Mouse (Mus musculus): ENCODE data around the gene 4833439L19Rik. TPM values are rescaled to one million over a fixed set of nuclear protein-coding genes. Genes with fewer than 3 reads are reported as not detected.

The 4833439L19Rik gene
- total RNA-seq, 2 experiments from 2014 or later, result 35.2 to 46.8 TPM

DNA sequence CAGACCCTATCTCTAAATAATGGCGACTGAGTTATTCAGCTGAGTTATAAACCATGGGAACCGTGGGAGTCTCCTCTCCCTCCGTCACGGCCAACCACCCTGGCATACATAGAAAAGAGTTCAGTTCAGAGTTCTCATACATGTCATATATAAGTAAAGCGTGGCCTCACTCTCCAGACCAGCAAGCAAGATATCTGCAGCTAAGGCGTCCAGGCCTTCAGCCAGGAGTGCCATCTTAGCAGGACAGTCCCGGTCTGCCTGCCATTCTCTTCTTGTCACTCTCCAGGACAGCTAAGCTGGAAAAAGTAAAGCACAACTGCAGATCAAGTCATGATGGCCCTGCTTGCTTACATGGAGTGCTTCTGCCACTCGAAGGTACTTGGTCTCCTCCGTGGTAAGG lies 9.1 kb downstream of the 4833439L19Rik start:
- ATAC-seq (replicated peaks; ENCODE audit: low FRiP score, low TSS enrichment, poor library complexity, severe bottlenecking), result no peak

DNA sequence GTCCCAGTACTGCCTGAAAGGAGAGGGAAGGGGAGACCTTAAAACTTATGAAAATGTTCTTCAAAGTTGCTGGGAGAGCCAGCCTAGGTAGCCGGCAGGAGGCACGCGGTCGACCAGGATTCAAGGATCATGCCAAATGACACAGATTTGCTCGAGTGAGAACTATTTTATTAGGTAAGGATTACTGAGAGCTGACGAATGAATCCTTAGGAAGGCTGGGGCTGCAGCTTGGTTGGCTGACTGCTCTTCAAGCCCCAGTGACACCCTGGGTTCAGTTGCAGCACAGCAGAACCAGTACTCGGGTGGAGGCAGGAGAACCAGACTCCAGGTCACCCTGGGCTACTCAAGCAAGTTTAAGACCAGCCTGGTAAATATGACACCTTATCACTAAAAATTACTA lies 17.2 kb downstream of the 4833439L19Rik start:
- ATAC-seq (replicated peaks; ENCODE audit: low FRiP score, low TSS enrichment, poor library complexity, severe bottlenecking), result no peak

DNA sequence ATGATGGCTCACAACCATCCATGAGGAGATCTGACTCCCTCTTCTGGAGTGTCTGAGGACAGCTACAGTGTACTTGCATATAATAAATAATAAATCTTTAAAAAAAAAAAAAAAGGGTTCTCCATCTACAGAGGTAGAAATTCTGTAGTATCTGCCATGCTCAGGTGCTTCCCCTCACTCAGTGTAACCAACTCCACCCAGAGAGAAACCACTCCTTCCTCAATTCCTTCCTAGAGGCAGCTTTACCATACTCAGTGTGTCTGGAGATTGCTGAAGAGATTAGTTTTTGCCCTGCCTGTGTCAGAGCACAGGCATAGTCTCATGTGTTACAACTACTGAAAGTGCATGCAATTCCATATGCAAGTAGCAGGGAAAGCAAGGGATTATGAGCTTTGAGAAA lies 33.1 kb downstream of the 4833439L19Rik start:
- no peak for ATAC-seq (replicated peaks; ENCODE audit: low FRiP score, low TSS enrichment, poor library complexity, severe bottlenecking)

DNA sequence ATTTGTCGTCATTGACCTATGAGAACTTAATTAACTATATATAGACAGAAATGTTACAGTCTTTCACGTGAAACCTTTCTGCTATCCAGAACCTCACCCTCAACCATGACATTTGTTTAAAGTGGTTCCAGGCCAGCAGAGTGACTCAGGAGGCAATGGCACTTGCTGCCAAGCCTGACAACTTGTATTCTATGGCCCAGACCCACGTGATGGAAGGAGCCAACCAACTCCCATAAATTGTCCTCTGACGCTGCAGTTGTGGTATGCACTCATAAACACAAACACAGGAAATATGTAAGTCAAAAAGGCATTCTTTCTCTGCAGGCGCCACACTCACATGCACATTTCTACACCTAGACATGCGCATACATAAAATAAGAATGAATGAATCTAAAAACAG lies 38.1 kb downstream of the 4833439L19Rik start:
- ATAC-seq (replicated peaks; ENCODE audit: low FRiP score, low TSS enrichment, poor library complexity, severe bottlenecking), result no peak

DNA sequence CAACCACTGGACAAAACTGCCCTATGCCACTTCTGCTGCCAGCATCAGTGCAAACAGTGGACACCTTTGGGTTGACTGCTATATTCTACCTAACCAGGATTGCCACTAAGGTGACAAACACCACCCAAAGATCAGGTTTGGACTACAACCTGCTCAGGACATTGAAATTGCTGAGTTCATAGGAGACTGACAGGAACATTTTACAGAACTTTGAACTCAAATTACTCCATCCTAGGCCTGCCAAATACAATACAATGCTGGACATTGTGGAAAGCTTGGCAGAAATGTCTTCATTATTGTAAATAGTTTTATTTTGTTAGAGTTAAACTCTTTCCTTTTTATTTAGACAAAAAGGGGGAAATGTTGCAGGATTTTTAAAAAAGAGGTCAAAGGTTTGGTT lies 44.1 kb downstream of the 4833439L19Rik start:
- no peak for ATAC-seq (replicated peaks; ENCODE audit: low FRiP score, low TSS enrichment, poor library complexity, severe bottlenecking)

DNA sequence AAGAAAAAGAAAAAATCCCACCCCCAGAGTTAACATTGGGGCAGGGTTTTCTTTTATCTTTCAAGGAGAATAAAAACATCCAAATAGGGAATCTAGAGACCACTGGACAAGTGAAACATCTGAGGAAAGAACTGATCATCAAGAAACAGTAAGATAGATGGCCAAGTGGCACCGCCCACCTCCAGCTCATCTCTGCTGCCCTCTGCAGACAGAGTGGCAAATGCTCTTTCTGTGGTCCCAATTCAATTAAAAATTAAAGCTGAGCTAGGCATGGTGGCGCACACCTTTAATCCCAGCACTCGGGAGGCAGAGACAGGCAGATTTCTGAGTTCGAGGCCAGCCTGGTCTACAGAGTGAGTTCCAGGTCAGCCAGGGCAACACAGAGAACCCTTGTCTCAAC lies 45.0 kb downstream of the 4833439L19Rik start:
- peak; percentile 81 for ATAC-seq (replicated peaks; ENCODE audit: low FRiP score, low TSS enrichment, poor library complexity, severe bottlenecking)

DNA sequence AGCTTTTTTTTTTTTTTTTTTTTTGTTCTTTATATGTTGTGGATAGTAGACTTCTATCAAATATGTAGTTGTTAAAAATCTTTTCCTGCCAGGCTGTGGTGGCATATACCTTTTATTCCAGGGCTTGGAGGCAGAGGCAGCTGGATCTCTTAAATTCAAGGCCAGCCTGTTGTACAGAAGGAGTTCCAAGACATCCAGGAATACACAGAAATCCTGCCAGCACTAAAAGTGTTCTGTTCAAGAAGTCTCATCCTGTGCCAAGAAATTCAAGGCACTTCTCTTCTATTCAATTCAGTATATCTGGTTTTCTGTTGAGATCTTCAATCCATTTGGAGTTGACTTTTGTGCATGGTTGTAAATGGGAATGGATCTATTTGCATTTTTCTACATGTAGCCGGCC lies 59.3 kb downstream of the 4833439L19Rik start:
- no peak for ATAC-seq (replicated peaks; ENCODE audit: low FRiP score, low TSS enrichment, poor library complexity, severe bottlenecking)

DNA sequence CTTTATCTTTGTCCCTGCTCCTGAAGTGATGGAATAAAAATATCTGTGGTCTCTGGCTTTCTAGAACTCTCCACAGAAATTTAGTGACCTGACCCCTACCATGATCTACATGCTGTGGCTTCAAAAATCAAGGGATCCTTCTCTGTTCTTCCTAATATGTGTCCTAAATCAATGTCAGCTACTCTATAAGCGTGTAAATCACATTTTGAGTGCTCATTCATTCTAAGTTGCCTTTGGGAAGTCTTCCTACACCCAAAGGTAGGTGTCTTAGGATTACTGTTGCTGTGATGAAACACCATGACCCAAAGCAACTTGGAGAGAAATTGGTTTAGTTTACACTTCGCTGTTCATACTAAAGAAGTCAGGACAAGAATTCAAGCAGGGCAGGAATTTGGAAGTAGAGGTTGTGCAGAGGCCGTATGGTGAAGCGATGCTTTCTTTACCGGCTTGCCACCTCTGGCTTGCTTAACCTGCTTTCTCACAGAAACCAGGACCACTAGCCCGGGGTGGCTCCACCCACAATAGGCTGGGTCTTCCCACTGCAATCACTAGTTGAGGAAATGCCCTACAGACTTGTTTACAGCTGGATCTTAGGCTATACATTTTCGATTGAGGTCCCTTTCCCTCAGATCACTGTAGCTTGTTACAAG lies 60.5 kb downstream of the 4833439L19Rik start:
- no peak for ATAC-seq (replicated peaks; ENCODE audit: low FRiP score, low TSS enrichment, poor library complexity, severe bottlenecking)

DNA sequence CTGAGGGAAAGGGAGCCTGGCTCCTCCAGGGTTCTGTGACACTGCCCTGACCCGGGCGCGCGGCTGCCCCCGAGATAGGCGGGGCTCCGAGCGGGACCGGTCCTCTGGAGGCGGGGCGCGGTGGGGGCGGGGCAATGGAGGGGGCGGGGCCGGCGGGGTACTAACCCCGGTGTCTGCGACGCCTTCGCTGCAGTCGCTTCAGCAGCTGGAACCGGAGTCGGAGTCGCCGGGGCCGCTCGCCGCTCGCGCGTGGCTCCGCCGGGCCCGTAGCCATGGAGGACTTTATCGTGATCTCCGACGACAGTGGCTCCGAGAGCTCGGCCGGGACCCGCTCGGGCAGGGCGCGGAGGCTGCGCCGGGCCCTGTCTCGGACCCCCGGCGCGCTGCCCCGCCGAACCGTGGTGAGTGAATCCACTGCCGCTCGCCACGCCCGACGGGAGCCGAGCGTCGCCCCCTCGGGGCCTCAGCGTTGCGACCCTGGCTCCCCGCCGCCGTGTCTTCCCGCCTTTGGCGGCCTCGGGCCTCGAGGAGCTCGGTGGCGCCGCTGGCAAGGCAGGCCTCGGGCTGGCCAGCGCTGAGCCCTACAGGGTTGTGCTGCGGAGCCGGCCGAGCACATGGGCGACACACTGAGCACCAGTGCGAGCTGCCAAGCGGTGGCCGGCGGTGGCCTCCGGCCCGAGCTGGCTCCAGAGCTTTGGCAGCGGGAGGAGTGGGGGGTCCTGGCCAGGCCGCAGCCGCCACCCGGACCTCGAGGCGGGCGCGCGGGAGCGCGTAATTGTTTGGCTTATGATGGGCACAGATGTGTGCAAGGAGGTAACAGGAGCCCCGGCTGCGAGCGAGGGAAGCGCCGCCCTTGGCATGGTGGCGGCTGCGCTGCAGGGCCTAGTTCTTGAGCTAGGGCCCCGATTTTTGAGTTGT lies 61.4 kb downstream of the 4833439L19Rik start, which contains the start of gene Simc1:
TSS of gene Simc1 (plus strand) at position 176 of the 918 bp plus-strand sequence.
- peak; percentile 75 for ATAC-seq (replicated peaks; ENCODE audit: low FRiP score, low TSS enrichment, poor library complexity, severe bottlenecking)

DNA sequence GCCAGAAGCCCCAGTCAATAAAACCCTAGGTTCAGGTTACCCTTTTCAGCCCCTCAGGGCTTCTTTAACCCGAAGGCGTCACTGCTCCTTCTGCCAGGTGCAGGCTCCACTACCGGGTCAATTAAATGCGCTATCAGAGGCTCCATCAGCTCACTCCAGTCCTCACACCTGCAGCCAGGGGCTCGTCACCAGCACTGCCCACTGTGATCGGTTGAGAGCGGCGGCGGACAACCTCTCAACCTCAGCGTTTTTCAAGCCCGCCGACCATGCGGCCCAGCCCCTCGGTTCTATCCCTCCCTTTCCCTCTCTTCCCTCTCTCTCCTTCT lies 62.0 kb downstream of the 4833439L19Rik start:
- peak; percentile 60 for ATAC-seq (replicated peaks; ENCODE audit: low FRiP score, low TSS enrichment, poor library complexity, severe bottlenecking)

DNA sequence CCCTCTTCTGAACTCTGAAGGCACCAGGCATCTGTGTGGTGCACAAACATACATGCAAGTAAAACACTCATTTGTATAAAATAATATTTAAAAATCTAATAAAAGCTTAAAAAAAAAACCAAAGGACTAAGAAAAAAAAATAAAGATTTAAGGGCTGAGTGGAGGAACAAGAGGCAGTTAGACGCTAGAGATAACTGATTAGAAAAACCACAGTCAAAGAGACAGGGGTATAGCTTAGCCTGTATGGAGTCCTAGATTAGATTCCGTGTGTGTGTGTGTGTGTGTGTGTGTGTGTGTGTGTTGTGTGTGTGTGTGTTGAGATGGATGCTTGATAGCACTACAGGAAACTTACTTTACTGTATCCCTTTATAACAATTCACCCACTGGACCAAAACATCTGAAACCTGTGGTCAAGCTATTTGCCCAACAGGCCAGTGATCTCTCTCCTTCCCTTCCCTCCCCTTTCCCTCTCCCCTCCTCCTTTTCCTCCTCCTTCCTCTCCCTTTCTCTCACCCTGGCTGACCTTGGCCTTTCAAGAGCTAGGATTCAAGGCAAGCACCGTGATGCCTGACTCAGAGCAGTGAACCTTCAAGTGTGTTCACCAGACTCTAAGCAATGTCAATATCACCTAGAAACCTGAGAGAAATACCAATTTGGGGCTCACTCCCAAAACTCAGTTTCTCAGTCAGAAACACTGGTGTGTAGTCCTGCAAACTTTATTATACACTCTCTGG lies 63.1 kb downstream of the 4833439L19Rik start:
- no peak for ATAC-seq (replicated peaks; ENCODE audit: low FRiP score, low TSS enrichment, poor library complexity, severe bottlenecking)

DNA sequence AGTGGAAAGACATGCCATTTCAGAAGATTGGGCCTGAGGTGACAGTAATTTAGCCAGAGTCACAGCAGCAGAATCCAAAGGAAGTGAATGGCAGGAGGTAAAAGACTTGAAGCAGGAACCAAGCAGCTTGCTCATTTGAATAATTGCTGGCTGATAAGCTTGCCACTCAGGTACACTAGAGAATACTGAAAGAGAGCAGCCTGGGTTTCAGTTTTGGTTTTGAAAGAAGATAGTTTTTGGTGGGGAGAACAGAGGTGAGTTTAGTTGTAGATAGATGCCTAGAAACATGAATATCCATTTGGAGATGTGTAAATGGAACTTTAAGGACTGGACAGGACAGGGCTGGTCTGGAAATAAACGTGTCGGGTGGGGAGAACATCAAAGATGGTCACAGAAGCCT lies 63.9 kb downstream of the 4833439L19Rik start:
- no peak for ATAC-seq (replicated peaks; ENCODE audit: low FRiP score, low TSS enrichment, poor library complexity, severe bottlenecking)

Other genes with a start within 250 kb of the 4833439L19Rik start
- 3.8 and 17.6 TPM in 2 replicates for gene Cplx2, start 194.1 kb downstream of the 4833439L19Rik start, total RNA-seq (2014; fragmentation: Nextera tagmentation)
- 2.1 and 3.0 TPM in 2 replicates for gene Cplx2, start 194.1 kb downstream of the 4833439L19Rik start, total RNA-seq (2017)
- gene Thoc3, start 96.6 kb downstream of the 4833439L19Rik start, total RNA-seq (2014; fragmentation: Nextera tagmentation), result 30.0 and 40.1 TPM in 2 replicates
- gene Thoc3, start 96.6 kb downstream of the 4833439L19Rik start, total RNA-seq (2017), result 37.3 and 62.5 TPM in 2 replicates
- gene Simc1, start 61.7 kb downstream of the 4833439L19Rik start, total RNA-seq (2014; fragmentation: Nextera tagmentation), result 9.3 and 21.1 TPM in 2 replicates
- 7.2 and 9.3 TPM in 2 replicates for gene Simc1, start 61.7 kb downstream of the 4833439L19Rik start, total RNA-seq (2017)
- 9.0 and 16.5 TPM in 2 replicates for gene Arl10, start 9.6 kb upstream of the 4833439L19Rik start, total RNA-seq (2014; fragmentation: Nextera tagmentation)
- gene Arl10, start 9.6 kb upstream of the 4833439L19Rik start, total RNA-seq (2017), result not detected in 2 replicates
- gene Nop16, start 24.7 kb upstream of the 4833439L19Rik start, total RNA-seq (2014; fragmentation: Nextera tagmentation), result 57.6 and 76.1 TPM in 2 replicates
- 66.3 and 124 TPM in 2 replicates for gene Nop16, start 24.7 kb upstream of the 4833439L19Rik start, total RNA-seq (2017)
- gene Higd2a, start 24.8 kb upstream of the 4833439L19Rik start, total RNA-seq (2014; fragmentation: Nextera tagmentation), result 101 and 117 TPM in 2 replicates
- 24.4 and 40.6 TPM in 2 replicates for gene Higd2a, start 24.8 kb upstream of the 4833439L19Rik start, total RNA-seq (2017)
- gene Cltb, start 45.9 kb upstream of the 4833439L19Rik start, total RNA-seq (2014; fragmentation: Nextera tagmentation), result 12.1 and 15.2 TPM in 2 replicates
- gene Cltb, start 45.9 kb upstream of the 4833439L19Rik start, total RNA-seq (2017), result 20.0 and 26.3 TPM in 2 replicates
- gene Faf2, start 56.3 kb upstream of the 4833439L19Rik start, total RNA-seq (2014; fragmentation: Nextera tagmentation), result 42.6 and 46.2 TPM in 2 replicates
- gene Faf2, start 56.3 kb upstream of the 4833439L19Rik start, total RNA-seq (2017), result 43.6 and 44.7 TPM in 2 replicates
- 92.1 and 118 TPM in 2 replicates for gene Rnf44, start 128.5 kb upstream of the 4833439L19Rik start, total RNA-seq (2014; fragmentation: Nextera tagmentation)
- gene Rnf44, start 128.5 kb upstream of the 4833439L19Rik start, total RNA-seq (2017), result 12.7 and 17.9 TPM in 2 replicates
- gene Cdhr2, start 136.0 kb upstream of the 4833439L19Rik start, total RNA-seq (2014; fragmentation: Nextera tagmentation), result not detected in 2 replicates
- gene Cdhr2, start 136.0 kb upstream of the 4833439L19Rik start, total RNA-seq (2017), result not detected in 2 replicates
- gene Gprin1, start 184.4 kb upstream of the 4833439L19Rik start, total RNA-seq (2014; fragmentation: Nextera tagmentation), result not detected in 2 replicates
- not detected in 2 replicates for gene Gprin1, start 184.4 kb upstream of the 4833439L19Rik start, total RNA-seq (2017)
- gene Sncb, start 201.2 kb upstream of the 4833439L19Rik start, total RNA-seq (2014; fragmentation: Nextera tagmentation), result not detected in 2 replicates
- not detected in 2 replicates for gene Sncb, start 201.2 kb upstream of the 4833439L19Rik start, total RNA-seq (2017)
- not detected in 2 replicates for gene Eif4e1b, start 218.6 kb upstream of the 4833439L19Rik start, total RNA-seq (2014; fragmentation: Nextera tagmentation)
- gene Eif4e1b, start 218.6 kb upstream of the 4833439L19Rik start, total RNA-seq (2017), result not detected in 2 replicates
- gene Tspan17, start 223.9 kb upstream of the 4833439L19Rik start, total RNA-seq (2014; fragmentation: Nextera tagmentation), result 1.3 TPM in 1 of 2 replicates, not detected in the other
- 4.1 TPM in 1 of 2 replicates, not detected in the other for gene Tspan17, start 223.9 kb upstream of the 4833439L19Rik start, total RNA-seq (2017)